Mouse (Mus musculus): ENCODE results near the gene 9430038I01Rik. TPM values are rescaled to one million over a fixed set of nuclear protein-coding genes. Genes with fewer than 3 reads are reported as not detected.

The 9430038I01Rik gene
- polyA plus RNA-seq, 1 experiment: 13.6 TPM

GRCm38 (mm10) chr7:137371770-137372169 lies 38.8 kb downstream of the 9430038I01Rik start:
- no peaks in the 10 kb centered on the region for H3K4me1 ChIP-seq (ENCODE audit: control insufficient read depth, insufficient read depth, low read length)
- TF ChIP-seq POLR2A (IDR thresholded peaks at IDR 0.05; ENCODE audit: borderline replicate concordance, low read depth, low read length) (no peak), CTCF (IDR thresholded peaks at IDR 0.05; ENCODE audit: low read depth, low read length) (no peak)
- no peak overlapping the region for H3K4me3 ChIP-seq (ENCODE audit: insufficient read depth, low read length)
- H3K27ac ChIP-seq (ENCODE audit: insufficient read depth, low read depth, low read length): no peak overlapping the region

- Histone ChIP-seq H3K4me3 (ENCODE audit: insufficient read depth, low read length) (no peak overlapping the region), H3K27ac (ENCODE audit: insufficient read depth, low read depth, low read length) (no peak overlapping the region), H3K4me1 (ENCODE audit: control insufficient read depth, insufficient read depth, low read length) (no peaks in the 10 kb centered on the region)
- TF ChIP-seq CTCF (IDR thresholded peaks at IDR 0.05; ENCODE audit: low read depth, low read length) (no peak), POLR2A (IDR thresholded peaks at IDR 0.05; ENCODE audit: borderline replicate concordance, low read depth, low read length) (no peak)
These were observed 40.4 kb downstream of the 9430038I01Rik start for GRCm38 (mm10) chr7:137370175-137370574.

GRCm38 (mm10) chr7:137366736-137367135 lies 43.8 kb downstream of the 9430038I01Rik start:
- Histone ChIP-seq H3K27ac (ENCODE audit: insufficient read depth, low read depth, low read length) (no peak overlapping the region), H3K4me3 (ENCODE audit: insufficient read depth, low read length) (no peak overlapping the region), H3K4me1 (ENCODE audit: control insufficient read depth, insufficient read depth, low read length) (no peaks in the 10 kb centered on the region)
- TF ChIP-seq POLR2A (IDR thresholded peaks at IDR 0.05; ENCODE audit: borderline replicate concordance, low read depth, low read length): no peak
- TF ChIP-seq CTCF (IDR thresholded peaks at IDR 0.05; ENCODE audit: low read depth, low read length): no peak

- Histone ChIP-seq H3K4me3 (ENCODE audit: insufficient read depth, low read length) (no peak overlapping the region), H3K4me1 (ENCODE audit: control insufficient read depth, insufficient read depth, low read length) (no peaks in the 10 kb centered on the region)
- no peak for TF ChIP-seq POLR2A (IDR thresholded peaks at IDR 0.05; ENCODE audit: borderline replicate concordance, low read depth, low read length)
- no peak for TF ChIP-seq CTCF (IDR thresholded peaks at IDR 0.05; ENCODE audit: low read depth, low read length)
These were observed 45.5 kb downstream of the 9430038I01Rik start for GRCm38 (mm10) chr7:137365056-137365455.

GRCm38 (mm10) chr7:137364571-137364970 lies 46.0 kb downstream of the 9430038I01Rik start:
- H3K4me3 ChIP-seq (ENCODE audit: insufficient read depth, low read length): no peak overlapping the region
- H3K27ac ChIP-seq (ENCODE audit: insufficient read depth, low read depth, low read length): no peak overlapping the region
- H3K4me1 ChIP-seq (ENCODE audit: control insufficient read depth, insufficient read depth, low read length): no peaks in the 10 kb centered on the region
- TF ChIP-seq CTCF (IDR thresholded peaks at IDR 0.05; ENCODE audit: low read depth, low read length) (no peak), POLR2A (IDR thresholded peaks at IDR 0.05; ENCODE audit: borderline replicate concordance, low read depth, low read length) (no peak)

More at GRCm38 (mm10) chr7:137365056-137365455, 45.5 kb downstream of the 9430038I01Rik start:
- H3K27ac ChIP-seq (ENCODE audit: insufficient read depth, low read depth, low read length): no peak overlapping the region

GRCm38 (mm10) chr7:137346860-137347259 lies 63.7 kb downstream of the 9430038I01Rik start:
- no peak overlapping the region for H3K27ac ChIP-seq (ENCODE audit: insufficient read depth, low read depth, low read length)
- TF ChIP-seq POLR2A (IDR thresholded peaks at IDR 0.05; ENCODE audit: borderline replicate concordance, low read depth, low read length): no peak
- TF ChIP-seq CTCF (IDR thresholded peaks at IDR 0.05; ENCODE audit: low read depth, low read length): no peak
- H3K4me1 ChIP-seq (ENCODE audit: control insufficient read depth, insufficient read depth, low read length): no peaks in the 10 kb centered on the region
- H3K4me3 ChIP-seq (ENCODE audit: insufficient read depth, low read length): no peak overlapping the region

- TF ChIP-seq CTCF (IDR thresholded peaks at IDR 0.05; ENCODE audit: low read depth, low read length): no peak
- TF ChIP-seq POLR2A (IDR thresholded peaks at IDR 0.05; ENCODE audit: borderline replicate concordance, low read depth, low read length): no peak
- H3K4me1 ChIP-seq (ENCODE audit: control insufficient read depth, insufficient read depth, low read length): no peaks in the 10 kb centered on the region
- H3K27ac ChIP-seq (ENCODE audit: insufficient read depth, low read depth, low read length): no peak overlapping the region
These were observed 64.5 kb downstream of the 9430038I01Rik start for GRCm38 (mm10) chr7:137346068-137346467.

GRCm38 (mm10) chr7:137333951-137334350 lies 76.6 kb downstream of the 9430038I01Rik start:
- no peaks in the 10 kb centered on the region for H3K4me1 ChIP-seq (ENCODE audit: control insufficient read depth, insufficient read depth, low read length)
- TF ChIP-seq POLR2A (IDR thresholded peaks at IDR 0.05; ENCODE audit: borderline replicate concordance, low read depth, low read length) (no peak), CTCF (IDR thresholded peaks at IDR 0.05; ENCODE audit: low read depth, low read length) (no peak)
- no peak overlapping the region for H3K4me3 ChIP-seq (ENCODE audit: insufficient read depth, low read length)
- no peak overlapping the region for H3K27ac ChIP-seq (ENCODE audit: insufficient read depth, low read depth, low read length)

More at GRCm38 (mm10) chr7:137346068-137346467, 64.5 kb downstream of the 9430038I01Rik start:
- no peak overlapping the region for H3K4me3 ChIP-seq (ENCODE audit: insufficient read depth, low read length)

Other genes with a start within 250 kb of the 9430038I01Rik start
- 0.19 and 0.63 TPM in 2 replicates for gene Ebf3, start 96.3 kb downstream of the 9430038I01Rik start, polyA plus RNA-seq (2012; ENCODE audit: insufficient read depth, insufficient read length, missing spikeins)
- 56.0 and 72.5 TPM in 2 replicates for gene Glrx3, start 26.9 kb upstream of the 9430038I01Rik start, polyA plus RNA-seq (2012; ENCODE audit: insufficient read depth, insufficient read length, missing spikeins)

All from bone marrow macrophage, adult 2 months (primary cell).